Mouse (Mus musculus) right cerebral cortex, postnatal 4 days (tissue): ENCODE data around the gene Yju2.

ENCODE experiments used
- DNase-seq: peaks from one replicate; pipeline ENCODE4 v3.0.0-alpha.2; 2022

Gene Yju2

GRCm38 (mm10) chr17:55961631-55962030, 2.7 kb downstream of the Yju2 start:
- no peak for DNase-seq

GRCm38 (mm10) chr17:55963171-55963570, 4.3 kb downstream of the Yju2 start:
- no peak for DNase-seq

GRCm38 (mm10) chr17:55964496-55964895, 5.6 kb downstream of the Yju2 start:
- DNase-seq, result no peak

- DNase-seq, result no peak
Measured at GRCm38 (mm10) chr17:55964996-55965395, 6.1 kb downstream of the Yju2 start.

GRCm38 (mm10) chr17:55967186-55967585, 8.3 kb downstream of the Yju2 start:
- no peak for DNase-seq

- no peak for DNase-seq
Measured at GRCm38 (mm10) chr17:55968210-55968609, 9.3 kb downstream of the Yju2 start.

GRCm38 (mm10) chr17:55969560-55969959, 10.7 kb downstream of the Yju2 start:
- DNase-seq, result peak; percentile 74

- peak; percentile 71 for DNase-seq
Measured at GRCm38 (mm10) chr17:55969966-55970891, 11.3 kb downstream of the Yju2 start, which contains the start of gene Shd. Shd (plus strand) TSS chr17:55970467.

- DNase-seq, result no peak
Measured at GRCm38 (mm10) chr17:55971453-55971852, 12.6 kb downstream of the Yju2 start.

- DNase-seq, result peak; percentile 81
Measured at GRCm38 (mm10) chr17:55976255-55976862, 17.5 kb downstream of the Yju2 start.

GRCm38 (mm10) chr17:55977301-55977700, 18.4 kb downstream of the Yju2 start:
- DNase-seq, result no peak

GRCm38 (mm10) chr17:55986030-55986961, 27.4 kb downstream of the Yju2 start, which contains the start of gene Fsd1:
Fsd1 (plus strand) TSS chr17:55986509.
- peak; percentile 86 for DNase-seq

GRCm38 (mm10) chr17:55990278-55990898, 31.5 kb downstream of the Yju2 start:
- DNase-seq, result no peak

GRCm38 (mm10) chr17:55996007-55996406, 37.1 kb downstream of the Yju2 start:
- DNase-seq, result no peak

GRCm38 (mm10) chr17:55999794-56000499, 41.0 kb downstream of the Yju2 start:
- no peak for DNase-seq

- DNase-seq, result no peak
Measured at GRCm38 (mm10) chr17:56003000-56003399, 44.1 kb downstream of the Yju2 start.

GRCm38 (mm10) chr17:56005415-56006061, 46.6 kb downstream of the Yju2 start, which contains the start of the genes Stap2 and Mpnd:
Stap2 (minus strand) TSS chr17:56005584.
Mpnd (plus strand) TSS chr17:56005711.
- DNase-seq, result no peak

GRCm38 (mm10) chr17:56006956-56007355, 48.1 kb downstream of the Yju2 start:
- DNase-seq, result no peak

GRCm38 (mm10) chr17:56007444-56008355, 48.8 kb downstream of the Yju2 start:
- DNase-seq, result no peak
